Mouse (Mus musculus): Measurements from ENCODE around the gene Zfp651. TPM values are rescaled to one million over a fixed set of nuclear protein-coding genes. Genes with fewer than 3 reads are reported as not detected.

The Zfp651 gene
- polyA plus RNA-seq, 1 experiment from 2014 or later = 4.0 TPM

DNA sequence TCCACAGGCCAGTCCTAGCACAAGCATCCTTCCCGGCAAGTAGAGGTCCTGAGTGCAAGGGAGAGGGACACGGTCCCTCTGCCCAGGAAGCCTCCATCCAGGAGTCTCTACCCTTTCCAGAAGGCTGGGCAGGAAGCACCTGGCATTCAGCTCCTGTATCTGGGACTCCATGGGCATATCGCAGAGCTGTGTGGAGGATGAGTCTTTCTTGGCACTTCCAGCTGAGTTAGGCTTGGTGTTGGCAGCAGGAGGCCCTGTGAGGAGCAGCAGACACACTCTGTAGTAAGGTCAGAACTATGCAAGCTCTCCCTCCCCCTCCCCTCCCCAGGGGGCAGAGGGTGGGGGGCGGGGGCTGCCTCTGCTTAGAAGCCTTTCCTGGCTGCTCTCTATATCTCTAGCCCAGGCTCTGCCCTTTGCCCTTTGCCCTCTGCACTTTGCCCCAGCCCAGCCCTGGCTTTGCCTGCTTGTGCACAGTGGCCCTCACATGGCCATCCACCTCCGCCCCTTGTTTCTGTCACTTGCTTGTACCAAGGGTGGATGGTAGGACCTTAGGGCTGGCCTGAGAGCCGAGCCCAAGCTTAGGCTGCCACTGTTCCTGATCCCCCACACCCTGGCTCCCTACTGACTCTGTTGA is 39.9 kb downstream of the Zfp651 start:
- Histone ChIP-seq H3K36me3 (ENCODE audit: control insufficient read depth, insufficient read depth, low read length) (no peaks in the 10 kb centered on the region), H3K27me3 (replicated peaks; ENCODE audit: control insufficient read depth, insufficient read depth, low read length) (no peaks in the 10 kb centered on the region), H3K9ac (ENCODE audit: low read depth, low read length) (0 out of 2 replicates have a peak overlapping the region, but pooled peaks have one; percentile 7), H3K4me2 (ENCODE audit: low read depth, low read length) (no peak overlapping the region), H3K27ac (ENCODE audit: low read length) (no peak overlapping the region), H3K4me1 (ENCODE audit: control insufficient read depth, insufficient read depth, low read length) (peaks cover 8% of the 10 kb centered on the region; the same call in 1 of the 2 replicates), H3K9me3 (ENCODE audit: control insufficient read depth, low read length) (no peaks in the 10 kb centered on the region), H3K4me3 (ENCODE audit: low read length) (no peak overlapping the region)
- WGBS = 47% methylated on average over 6 of the region's 6 CpGs
- ATAC-seq = no peak; the same call in 1 of the 2 replicates

DNA sequence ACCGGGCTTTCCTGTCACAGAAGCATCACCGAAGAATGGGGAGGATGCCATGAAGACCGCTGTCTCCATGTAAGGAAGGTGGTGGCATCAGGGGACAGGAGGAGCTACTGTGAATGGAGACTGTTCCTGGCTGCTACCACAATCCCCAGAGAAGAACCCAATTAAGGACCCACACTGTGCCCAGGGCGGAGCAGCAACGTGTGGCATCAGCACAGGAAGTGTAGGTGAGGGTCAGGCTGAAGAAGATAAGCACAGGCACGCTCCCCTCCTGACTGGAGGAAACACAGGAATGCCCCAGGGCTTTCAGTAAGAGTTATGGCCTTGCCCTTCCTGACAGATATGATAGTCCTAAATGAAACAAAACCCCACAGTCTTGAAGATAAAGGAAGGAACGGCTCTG is 43.6 kb downstream of the Zfp651 start:
- ATAC-seq = no peak
- whole genome bisulfite sequencing = 54% methylated on average over 7 of the region's 7 CpGs

DNA sequence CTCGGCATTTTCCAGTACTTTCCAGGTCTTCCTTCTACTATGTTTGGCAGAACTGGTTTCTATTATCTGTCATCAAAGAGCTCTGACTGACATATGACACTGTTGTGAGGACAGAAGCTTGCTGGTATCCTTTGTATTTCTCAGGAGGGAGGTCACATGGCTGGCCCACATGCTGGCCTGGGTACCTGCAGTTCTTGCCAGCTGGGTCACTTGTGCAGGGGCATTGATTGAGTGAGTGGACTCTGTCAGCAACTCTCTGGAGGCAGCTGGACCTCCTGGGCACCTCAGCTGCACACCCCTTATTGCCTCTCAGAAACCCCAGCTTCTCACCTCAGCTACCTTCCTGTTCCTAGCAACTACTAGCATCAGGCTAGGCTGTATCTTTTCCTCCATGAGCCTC is 48.4 kb downstream of the Zfp651 start:
- H3K4me2 ChIP-seq (ENCODE audit: low read depth, low read length) = no peak overlapping the region
- H3K27ac ChIP-seq (ENCODE audit: low read length) = no peak overlapping the region
- H3K9me3 ChIP-seq (ENCODE audit: control insufficient read depth, low read length) = no peaks in the 10 kb centered on the region
- no peak overlapping the region for H3K4me3 ChIP-seq (ENCODE audit: low read length)
- no peaks in the 10 kb centered on the region for H3K36me3 ChIP-seq (ENCODE audit: control insufficient read depth, insufficient read depth, low read length)
- ATAC-seq = no peak
- no peaks in the 10 kb centered on the region for H3K27me3 ChIP-seq (replicated peaks; ENCODE audit: control insufficient read depth, insufficient read depth, low read length)
- peaks cover 7% of the 10 kb centered on the region; the same call in 1 of the 2 replicates for H3K4me1 ChIP-seq (ENCODE audit: control insufficient read depth, insufficient read depth, low read length)
- WGBS = 61% methylated on average over 1 of the region's 1 CpGs
- H3K9ac ChIP-seq (ENCODE audit: low read depth, low read length) = no peak overlapping the region

More for the DNA sequence above, 43.6 kb downstream of the Zfp651 start:
- H3K4me3 ChIP-seq (ENCODE audit: low read length) = no peak overlapping the region
- no peaks in the 10 kb centered on the region for H3K36me3 ChIP-seq (ENCODE audit: control insufficient read depth, insufficient read depth, low read length)
- no peaks in the 10 kb centered on the region for H3K9me3 ChIP-seq (ENCODE audit: control insufficient read depth, low read length)
- no peak overlapping the region for H3K9ac ChIP-seq (ENCODE audit: low read depth, low read length)
- no peaks in the 10 kb centered on the region for H3K27me3 ChIP-seq (replicated peaks; ENCODE audit: control insufficient read depth, insufficient read depth, low read length)
- no peak overlapping the region for H3K4me2 ChIP-seq (ENCODE audit: low read depth, low read length)
- H3K4me1 ChIP-seq (ENCODE audit: control insufficient read depth, insufficient read depth, low read length) = peaks cover 8% of the 10 kb centered on the region; the same call in 1 of the 2 replicates
- H3K27ac ChIP-seq (ENCODE audit: low read length) = no peak overlapping the region

DNA sequence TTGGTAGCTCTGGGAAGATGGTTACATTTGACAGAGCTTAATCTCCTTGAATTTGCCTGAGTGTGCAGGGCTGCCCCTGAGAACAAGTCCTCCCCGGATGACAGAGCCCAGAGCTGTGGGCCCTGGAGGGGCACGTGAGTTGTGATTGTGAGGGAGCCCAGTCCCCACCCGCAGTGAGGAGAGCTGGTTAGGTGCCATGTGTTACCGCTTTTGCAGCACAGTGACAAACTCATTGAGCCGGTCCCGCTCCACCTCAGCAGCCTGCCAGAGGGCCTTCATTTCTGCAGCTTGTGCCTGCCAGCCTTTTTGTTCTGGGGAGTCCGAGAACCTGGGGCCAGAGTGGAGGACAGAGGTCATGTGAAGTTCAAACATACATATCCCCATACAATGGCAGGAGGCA is 48.8 kb downstream of the Zfp651 start:
- no peak overlapping the region; the same call in 1 of the 2 replicates for H3K27ac ChIP-seq (ENCODE audit: low read length)
- no peaks in the 10 kb centered on the region for H3K36me3 ChIP-seq (ENCODE audit: control insufficient read depth, insufficient read depth, low read length)
- no peak overlapping the region for H3K9ac ChIP-seq (ENCODE audit: low read depth, low read length)
- 64% methylated on average over 7 of the region's 7 CpGs for WGBS
- H3K4me2 ChIP-seq (ENCODE audit: low read depth, low read length) = no peak overlapping the region
- no peaks in the 10 kb centered on the region for H3K27me3 ChIP-seq (replicated peaks; ENCODE audit: control insufficient read depth, insufficient read depth, low read length)
- H3K4me1 ChIP-seq (ENCODE audit: control insufficient read depth, insufficient read depth, low read length) = peaks cover 7% of the 10 kb centered on the region; the same call in 1 of the 2 replicates
- no peak overlapping the region for H3K4me3 ChIP-seq (ENCODE audit: low read length)
- no peak for ATAC-seq
- H3K9me3 ChIP-seq (ENCODE audit: control insufficient read depth, low read length) = no peaks in the 10 kb centered on the region

DNA sequence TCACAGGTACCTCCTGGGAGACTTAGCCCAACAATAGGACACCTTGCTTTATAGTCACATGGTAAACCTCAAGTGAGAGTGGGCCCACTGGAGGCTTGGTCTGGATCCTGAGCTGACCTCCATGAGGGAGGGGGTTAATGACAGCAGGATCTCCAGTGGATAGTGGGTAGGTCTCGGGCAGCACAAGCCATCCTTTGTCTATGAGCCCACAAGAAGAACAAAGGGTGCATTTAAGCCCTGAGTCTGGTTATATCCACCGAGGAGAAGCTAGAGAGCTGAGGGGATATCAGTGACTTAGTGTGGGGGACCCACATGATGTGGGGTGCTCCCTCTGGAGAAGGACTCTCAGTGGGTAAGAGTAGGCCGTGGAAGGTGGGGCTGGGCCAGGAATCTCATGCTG is 49.4 kb downstream of the Zfp651 start:
- WGBS = 76% methylated on average over 3 of the region's 3 CpGs
- Histone ChIP-seq H3K9ac (ENCODE audit: low read depth, low read length) (no peak overlapping the region), H3K4me1 (ENCODE audit: control insufficient read depth, insufficient read depth, low read length) (peaks cover 7% of the 10 kb centered on the region; the same call in 1 of the 2 replicates), H3K36me3 (ENCODE audit: control insufficient read depth, insufficient read depth, low read length) (no peaks in the 10 kb centered on the region), H3K27ac (ENCODE audit: low read length) (no peak overlapping the region), H3K4me3 (ENCODE audit: low read length) (no peak overlapping the region), H3K27me3 (replicated peaks; ENCODE audit: control insufficient read depth, insufficient read depth, low read length) (no peaks in the 10 kb centered on the region), H3K4me2 (ENCODE audit: low read depth, low read length) (no peak overlapping the region), H3K9me3 (ENCODE audit: control insufficient read depth, low read length) (no peaks in the 10 kb centered on the region)
- no peak for ATAC-seq

DNA sequence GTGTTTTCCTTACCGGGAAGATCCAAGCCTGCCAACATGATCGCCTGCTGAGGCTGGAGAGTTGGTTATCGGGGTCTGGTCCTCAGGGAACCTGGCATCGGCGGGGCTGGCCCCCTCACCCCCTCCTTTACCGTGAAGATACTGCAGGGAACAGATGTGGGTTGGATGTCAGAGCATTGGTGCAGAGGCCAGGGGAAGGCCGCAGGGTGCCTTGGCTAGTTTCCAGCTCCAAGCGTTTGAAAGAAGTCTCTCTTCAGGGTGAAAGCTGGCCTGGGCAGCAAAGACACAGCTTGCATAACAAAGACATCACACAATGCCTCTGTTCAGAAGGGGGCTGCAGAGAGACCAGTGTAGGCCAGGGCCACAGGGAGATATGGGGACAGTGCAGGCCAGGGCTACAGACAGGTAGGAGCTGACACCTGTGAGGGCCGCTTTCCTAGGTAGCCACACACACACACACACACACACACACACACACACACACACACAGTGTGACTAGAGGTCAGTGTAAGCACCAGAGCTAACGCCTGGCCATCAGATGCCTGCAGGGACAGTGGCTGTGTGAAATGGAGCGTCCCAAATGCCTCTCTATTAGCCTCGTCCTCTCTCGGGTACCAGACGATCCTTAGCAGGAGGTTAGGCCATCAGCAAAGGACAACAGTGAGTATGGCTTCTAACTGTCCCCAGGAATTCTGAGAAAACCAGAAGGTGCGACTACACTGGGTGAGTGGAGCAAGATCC is 51.1 kb downstream of the Zfp651 start:
- no peaks in the 10 kb centered on the region for H3K9me3 ChIP-seq (ENCODE audit: control insufficient read depth, low read length)
- peak; percentile 38 for ATAC-seq
- no peak overlapping the region for H3K4me2 ChIP-seq (ENCODE audit: low read depth, low read length)
- peaks cover 7% of the 10 kb centered on the region; the same call in 1 of the 2 replicates for H3K4me1 ChIP-seq (ENCODE audit: control insufficient read depth, insufficient read depth, low read length)
- peak overlapping the region; percentile 13; the same call in 1 of the 2 replicates for H3K27ac ChIP-seq (ENCODE audit: low read length)
- 43% methylated on average over 15 of the region's 15 CpGs for WGBS
- peak overlapping the region; percentile 12 for H3K9ac ChIP-seq (ENCODE audit: low read depth, low read length)
- H3K4me3 ChIP-seq (ENCODE audit: low read length) = no peak overlapping the region
- H3K36me3 ChIP-seq (ENCODE audit: control insufficient read depth, insufficient read depth, low read length) = no peaks in the 10 kb centered on the region
- no peaks in the 10 kb centered on the region for H3K27me3 ChIP-seq (replicated peaks; ENCODE audit: control insufficient read depth, insufficient read depth, low read length)

DNA sequence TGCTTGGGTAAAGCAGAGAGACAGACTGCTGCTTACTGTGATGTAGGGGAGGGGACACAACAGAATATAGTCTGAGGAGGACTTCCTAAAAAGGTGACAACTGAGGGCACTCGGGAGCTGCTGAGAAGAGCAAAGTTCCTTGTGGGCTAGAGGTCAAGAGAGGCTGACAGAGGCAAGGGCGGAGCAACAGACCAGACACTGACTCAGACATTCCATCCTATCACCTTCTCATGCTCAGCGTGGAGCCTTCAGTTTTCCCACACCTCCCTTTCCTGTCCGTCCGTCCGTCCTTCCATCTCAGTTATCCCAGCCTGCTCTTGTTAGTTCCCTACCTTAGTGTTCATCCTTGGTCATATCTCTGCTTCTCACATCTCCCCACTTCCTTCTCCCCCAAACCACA is 56.1 kb downstream of the Zfp651 start:
- H3K4me1 ChIP-seq (ENCODE audit: control insufficient read depth, insufficient read depth, low read length) = peaks cover 3% of the 10 kb centered on the region; the same call in 1 of the 2 replicates
- no peaks in the 10 kb centered on the region for H3K9me3 ChIP-seq (ENCODE audit: control insufficient read depth, low read length)
- no peak overlapping the region for H3K4me3 ChIP-seq (ENCODE audit: low read length)
- no peak overlapping the region for H3K9ac ChIP-seq (ENCODE audit: low read depth, low read length)
- no peaks in the 10 kb centered on the region for H3K36me3 ChIP-seq (ENCODE audit: control insufficient read depth, insufficient read depth, low read length)
- WGBS = 53% methylated on average over 6 of the region's 6 CpGs
- ATAC-seq = no peak
- no peak overlapping the region for H3K4me2 ChIP-seq (ENCODE audit: low read depth, low read length)
- no peaks in the 10 kb centered on the region for H3K27me3 ChIP-seq (replicated peaks; ENCODE audit: control insufficient read depth, insufficient read depth, low read length)
- H3K27ac ChIP-seq (ENCODE audit: low read length) = no peak overlapping the region

DNA sequence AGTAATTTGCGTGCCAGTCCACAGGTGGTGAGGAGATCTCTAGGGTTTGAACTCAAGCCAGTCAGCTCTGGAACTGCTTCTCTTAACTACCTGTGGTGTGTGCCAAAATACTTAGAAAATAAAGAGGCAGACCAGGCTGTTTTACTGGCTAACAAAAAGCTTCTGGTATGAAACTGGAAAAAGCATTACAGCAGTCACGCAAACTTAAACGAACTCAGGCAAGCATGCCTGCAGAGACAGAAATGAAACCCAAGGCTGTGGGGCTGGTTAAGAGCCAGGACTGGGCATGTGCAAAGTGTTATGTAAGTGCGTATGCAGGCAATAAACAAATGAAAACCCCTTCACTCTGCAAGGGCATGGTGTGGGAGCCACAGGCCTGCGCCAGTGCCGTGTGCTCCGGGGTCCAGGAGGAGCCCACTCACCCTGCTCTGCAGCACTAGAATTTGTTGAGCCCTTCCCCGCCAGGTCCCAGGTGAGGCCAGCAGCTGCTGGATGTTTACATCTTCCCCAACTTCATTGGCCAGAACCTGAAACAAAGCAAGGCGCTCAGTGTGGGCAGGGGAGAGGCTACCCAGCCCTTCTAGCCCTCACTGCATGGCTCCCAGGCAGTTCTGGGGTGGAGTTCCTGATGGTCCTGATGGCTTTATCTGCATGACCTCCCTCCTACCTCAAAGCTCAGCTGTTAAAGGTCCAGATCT is 60.1 kb downstream of the Zfp651 start:
- no peak for ATAC-seq
- Histone ChIP-seq H3K9ac (ENCODE audit: low read depth, low read length) (no peak overlapping the region), H3K27me3 (replicated peaks; ENCODE audit: control insufficient read depth, insufficient read depth, low read length) (no peaks in the 10 kb centered on the region), H3K9me3 (ENCODE audit: control insufficient read depth, low read length) (no peaks in the 10 kb centered on the region), H3K4me1 (ENCODE audit: control insufficient read depth, insufficient read depth, low read length) (no peaks in the 10 kb centered on the region), H3K36me3 (ENCODE audit: control insufficient read depth, insufficient read depth, low read length) (no peaks in the 10 kb centered on the region), H3K4me2 (ENCODE audit: low read depth, low read length) (no peak overlapping the region), H3K4me3 (ENCODE audit: low read length) (no peak overlapping the region), H3K27ac (ENCODE audit: low read length) (no peak overlapping the region)
- 45% methylated on average over 9 of the region's 9 CpGs for WGBS

DNA sequence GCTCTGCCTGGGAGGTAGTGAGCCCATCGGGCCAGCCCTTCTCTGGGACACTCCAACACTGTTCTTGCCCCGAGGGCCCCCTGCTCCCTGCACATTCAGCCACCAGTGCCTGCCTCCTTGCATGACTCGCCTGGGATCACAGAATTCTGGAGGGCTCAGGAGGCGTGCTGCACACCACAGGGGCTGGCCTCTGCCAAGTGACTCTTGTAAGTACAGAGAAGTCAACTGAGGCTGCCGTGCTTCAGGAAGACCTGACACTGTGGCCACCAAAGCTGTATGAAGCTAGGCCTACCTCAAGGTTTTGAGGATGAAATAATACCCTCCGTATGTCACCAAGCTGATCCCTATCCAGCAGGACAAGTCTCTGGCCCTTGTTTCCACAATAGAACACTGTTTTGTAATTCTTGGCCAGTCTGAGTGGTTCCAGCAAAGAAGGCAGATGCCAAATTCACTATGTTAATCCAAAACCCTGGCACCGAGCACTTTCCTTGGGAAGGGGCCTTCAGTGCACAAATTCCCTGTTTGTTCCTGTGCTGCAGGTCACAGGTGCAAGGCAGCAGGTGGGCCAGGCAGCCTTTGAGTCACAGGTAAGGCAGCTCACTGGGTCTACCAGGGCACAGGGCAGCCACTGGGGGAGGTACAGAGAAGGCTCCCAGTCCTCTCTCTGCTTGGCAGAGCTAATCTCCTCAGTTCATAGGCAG is 60.8 kb downstream of the Zfp651 start:
- no peak overlapping the region for H3K4me3 ChIP-seq (ENCODE audit: low read length)
- 49% methylated on average over 7 of the region's 7 CpGs for WGBS
- H3K9me3 ChIP-seq (ENCODE audit: control insufficient read depth, low read length) = no peaks in the 10 kb centered on the region
- no peak overlapping the region for H3K9ac ChIP-seq (ENCODE audit: low read depth, low read length)
- H3K4me1 ChIP-seq (ENCODE audit: control insufficient read depth, insufficient read depth, low read length) = no peaks in the 10 kb centered on the region
- ATAC-seq = no peak
- H3K27ac ChIP-seq (ENCODE audit: low read length) = no peak overlapping the region
- no peaks in the 10 kb centered on the region for H3K27me3 ChIP-seq (replicated peaks; ENCODE audit: control insufficient read depth, insufficient read depth, low read length)
- H3K4me2 ChIP-seq (ENCODE audit: low read depth, low read length) = no peak overlapping the region
- no peaks in the 10 kb centered on the region for H3K36me3 ChIP-seq (ENCODE audit: control insufficient read depth, insufficient read depth, low read length)
